Mouse (Mus musculus) hindbrain, embryonic 13.5 days (tissue): ENCODE measurements around the gene Polr1c. TPM values are rescaled to one million over a fixed set of nuclear protein-coding genes. Genes with fewer than 3 reads are reported as not detected.

ENCODE experiments used
- ATAC-seq: fragments of 200-750 bp; cut with Nextera tagmentation; 2 replicates; pipeline ENCODE4 v1.8.0; 2017; ENCODE audit warnings: moderate TSS enrichment; ENCODE audit not compliant: low FRiP score
- H3K27ac ChIP-seq: fragments of 300-500 bp; sonication (generic); 2 replicates; pipeline ENCODE4 v1.5.1; 2015; ENCODE audit warnings: inconsistent platforms, mild to moderate bottlenecking, moderate library complexity
- H3K27me3 ChIP-seq: fragments of 300-500 bp; sonication (generic); 2 replicates; pipeline ENCODE4 v1.6.1; 2015; ENCODE audit warnings: mild to moderate bottlenecking, inconsistent platforms
- H3K36me3 ChIP-seq: fragments of 300-500 bp; sonication (generic); 2 replicates; pipeline ENCODE4 v1.6.1; 2015; ENCODE audit warnings: mild to moderate bottlenecking, inconsistent platforms
- H3K4me1 ChIP-seq: fragments of 300-500 bp; sonication (generic); replicated peaks from 2 replicates; pipeline ENCODE4 v1.6.1; 2015; ENCODE audit warnings: inconsistent platforms
- H3K4me2 ChIP-seq: fragments of 300-500 bp; sonication (generic); 2 replicates; pipeline ENCODE4 v1.6.1; 2015; ENCODE audit warnings: inconsistent platforms, mild to moderate bottlenecking, moderate library complexity
- H3K4me3 ChIP-seq: fragments of 300-500 bp; sonication (generic); 2 replicates; pipeline ENCODE4 v1.5.1; 2015; ENCODE audit warnings: mild to moderate bottlenecking, inconsistent platforms
- H3K9ac ChIP-seq: fragments of 300-500 bp; sonication (generic); 2 replicates; pipeline ENCODE4 v1.6.1; 2015; ENCODE audit warnings: mild to moderate bottlenecking, inconsistent platforms
- H3K9me3 ChIP-seq: fragments of 300-500 bp; sonication (generic); 2 replicates; pipeline ENCODE4 v1.6.1; 2016; ENCODE audit warnings: inconsistent platforms
- WGBS: fragments of 180-500 bp; shearing (Covaris S2); methylation state at CpG from one replicate; pipeline ENCODE4 v1.1.7; 2015; 5-methylcytosine and 5-hydroxymethylcytosine counted together
- polyA plus RNA-seq: library from polyadenylated mRNA; unstranded; fragments of >200 nt; fragmentation: Nextera tagmentation; extraction: Ambion mirVana; gene quantifications from 2 replicates; pipeline ENCODE4 v1.2.1, GENCODE M21; 2015

The Polr1c gene
- polyA plus RNA-seq, 1 experiment from 2014 or later: 85.7 TPM

GRCm38 (mm10) chr17:46259675-46260074 is 11.8 kb upstream of the Polr1c start:
- 94% methylated on average over 17 of the region's 17 CpGs for WGBS
- ATAC-seq: no peak
- Histone ChIP-seq H3K9ac (no peak overlapping the region), H3K9me3 (no peaks in the 10 kb centered on the region), H3K27ac (no peak overlapping the region), H3K27me3 (peaks cover 13% of the 10 kb centered on the region), H3K36me3 (peaks cover 84% of the 10 kb centered on the region), H3K4me3 (no peak overlapping the region), H3K4me1 (peaks cover 14% of the 10 kb centered on the region), H3K4me2 (no peak overlapping the region)

GRCm38 (mm10) chr17:46258279-46259053 is 10.6 kb upstream of the Polr1c start:
- Histone ChIP-seq H3K9me3 (no peaks in the 10 kb centered on the region), H3K27me3 (peaks cover 14% of the 10 kb centered on the region), H3K4me1 (peaks cover 21% of the 10 kb centered on the region), H3K36me3 (peaks cover 72% of the 10 kb centered on the region), H3K4me3 (no peak overlapping the region), H3K4me2 (no peak overlapping the region), H3K9ac (no peak overlapping the region), H3K27ac (no peak overlapping the region)
- no peak for ATAC-seq
- WGBS: 86% methylated on average over 30 of the region's 30 CpGs

GRCm38 (mm10) chr17:46255147-46255546 is 7.3 kb upstream of the Polr1c start:
- H3K4me1 ChIP-seq: peaks cover 26% of the 10 kb centered on the region
- H3K27ac ChIP-seq: no peak overlapping the region
- H3K4me3 ChIP-seq: peak overlapping the region; percentile 74
- no peak for ATAC-seq
- WGBS: 32% methylated on average over 6 of the region's 6 CpGs
- peak overlapping the region; percentile 89 for H3K9ac ChIP-seq
- no peaks in the 10 kb centered on the region for H3K9me3 ChIP-seq
- H3K27me3 ChIP-seq: peaks cover 14% of the 10 kb centered on the region
- H3K36me3 ChIP-seq: peaks cover 63% of the 10 kb centered on the region
- H3K4me2 ChIP-seq: peak overlapping the region; percentile 95

- ATAC-seq: peak; percentile 49
- H3K36me3 ChIP-seq: peaks cover 63% of the 10 kb centered on the region
Observed at GRCm38 (mm10) chr17:46254106-46254505, 6.3 kb upstream of the Polr1c start.

GRCm38 (mm10) chr17:46253452-46254084 is 5.7 kb upstream of the Polr1c start, which contains the start of gene Lrrc73:
Gene Lrrc73 (plus strand): TSS chr17:46253531.
- peaks cover 38% of the 10 kb centered on the region for H3K4me1 ChIP-seq
- 1% methylated on average over 39 of the region's 48 CpGs for WGBS
- H3K9ac ChIP-seq: peak within 1 kb of the TSS; percentile 89
- no peaks in the 10 kb centered on the region for H3K9me3 ChIP-seq
- H3K4me2 ChIP-seq: peak within 1 kb of the TSS; percentile 95
- peaks cover 58% of the 10 kb centered on the region for H3K36me3 ChIP-seq
- H3K27me3 ChIP-seq: peaks cover 14% of the 10 kb centered on the region
- peak within 1 kb of the TSS; percentile 87 for H3K27ac ChIP-seq
- peak; percentile 90 for ATAC-seq
- H3K4me3 ChIP-seq: peak within 1 kb of the TSS; percentile 74

More at GRCm38 (mm10) chr17:46254106-46254505, 6.3 kb upstream of the Polr1c start:
- WGBS: 1% methylated on average over 47 of the region's 54 CpGs
- peak overlapping the region; percentile 95 for H3K4me2 ChIP-seq
- peak overlapping the region; percentile 74 for H3K4me3 ChIP-seq
- no peaks in the 10 kb centered on the region for H3K9me3 ChIP-seq
- peaks cover 14% of the 10 kb centered on the region for H3K27me3 ChIP-seq
- peaks cover 32% of the 10 kb centered on the region for H3K4me1 ChIP-seq
- H3K27ac ChIP-seq: peak overlapping the region; percentile 87
- peak overlapping the region; percentile 89 for H3K9ac ChIP-seq

- Histone ChIP-seq H3K4me1 (peaks cover 40% of the 10 kb centered on the region), H3K36me3 (peaks cover 51% of the 10 kb centered on the region), H3K27ac (peak overlapping the region; percentile 87), H3K4me2 (peak overlapping the region; percentile 95), H3K9ac (peak overlapping the region; percentile 89), H3K9me3 (no peaks in the 10 kb centered on the region), H3K27me3 (peaks cover 14% of the 10 kb centered on the region), H3K4me3 (peak overlapping the region; percentile 74)
- WGBS: 55% methylated on average over 14 of the region's 14 CpGs
- no peak for ATAC-seq
Observed at GRCm38 (mm10) chr17:46252571-46253451, 5.0 kb upstream of the Polr1c start.

- Histone ChIP-seq H3K9ac (no peak overlapping the region), H3K27ac (no peak overlapping the region), H3K9me3 (no peaks in the 10 kb centered on the region), H3K27me3 (peaks cover 14% of the 10 kb centered on the region), H3K4me3 (no peak overlapping the region), H3K4me1 (peaks cover 51% of the 10 kb centered on the region), H3K4me2 (no peak overlapping the region), H3K36me3 (peaks cover 40% of the 10 kb centered on the region)
- ATAC-seq: no peak
- whole genome bisulfite sequencing: 78% methylated on average over 7 of the region's 7 CpGs
Observed at GRCm38 (mm10) chr17:46251174-46251573, 3.3 kb upstream of the Polr1c start.

- Histone ChIP-seq H3K9ac (peak overlapping the region; percentile 96), H3K4me3 (peak overlapping the region; percentile 94), H3K4me1 (peaks cover 29% of the 10 kb centered on the region), H3K4me2 (peak overlapping the region; percentile 95), H3K27ac (peak overlapping the region; percentile 87), H3K36me3 (peaks cover 70% of the 10 kb centered on the region), H3K27me3 (no peaks in the 10 kb centered on the region), H3K9me3 (no peaks in the 10 kb centered on the region)
- ATAC-seq: no peak; the same call in 1 of the 2 replicates
- WGBS: 1% methylated on average over 37 of the region's 37 CpGs
Observed at GRCm38 (mm10) chr17:46248189-46248522, 302 bp upstream of the Polr1c start.

- Histone ChIP-seq H3K4me2 (no peak overlapping the region), H3K36me3 (peaks cover 75% of the 10 kb centered on the region), H3K9ac (peak overlapping the region; percentile 35; the same call in 1 of the 2 replicates), H3K9me3 (no peaks in the 10 kb centered on the region), H3K4me3 (no peak overlapping the region), H3K27me3 (no peaks in the 10 kb centered on the region), H3K27ac (no peak overlapping the region), H3K4me1 (peaks cover 25% of the 10 kb centered on the region)
- 66% methylated on average over 10 of the region's 10 CpGs for WGBS
- no peak for ATAC-seq
Observed at GRCm38 (mm10) chr17:46244579-46244978, 3.3 kb downstream of the Polr1c start.

- H3K9ac ChIP-seq: no peak overlapping the region
- 73% methylated on average over 2 of the region's 2 CpGs for whole genome bisulfite sequencing
- peaks cover 16% of the 10 kb centered on the region for H3K4me1 ChIP-seq
- no peaks in the 10 kb centered on the region for H3K9me3 ChIP-seq
- no peak for ATAC-seq
- H3K36me3 ChIP-seq: peaks cover 79% of the 10 kb centered on the region
- no peak overlapping the region for H3K4me2 ChIP-seq
- H3K27ac ChIP-seq: no peak overlapping the region
- H3K4me3 ChIP-seq: no peak overlapping the region
- H3K27me3 ChIP-seq: no peaks in the 10 kb centered on the region
Observed at GRCm38 (mm10) chr17:46243624-46244023, 4.2 kb downstream of the Polr1c start.

- H3K36me3 ChIP-seq: peaks cover 85% of the 10 kb centered on the region
- peaks cover 13% of the 10 kb centered on the region for H3K4me1 ChIP-seq
- H3K27me3 ChIP-seq: no peaks in the 10 kb centered on the region
- H3K9me3 ChIP-seq: no peaks in the 10 kb centered on the region
- no peak overlapping the region for H3K4me2 ChIP-seq
- ATAC-seq: no peak
- no peak overlapping the region for H3K9ac ChIP-seq
- H3K27ac ChIP-seq: no peak overlapping the region
- WGBS: 88% methylated on average over 4 of the region's 4 CpGs
- no peak overlapping the region for H3K4me3 ChIP-seq
Observed at GRCm38 (mm10) chr17:46242993-46243392, 4.9 kb downstream of the Polr1c start.

- Histone ChIP-seq H3K4me3 (no peak overlapping the region), H3K9me3 (no peaks in the 10 kb centered on the region), H3K36me3 (peaks cover 93% of the 10 kb centered on the region), H3K9ac (no peak overlapping the region), H3K27me3 (no peaks in the 10 kb centered on the region), H3K4me2 (no peak overlapping the region), H3K4me1 (peaks cover 13% of the 10 kb centered on the region), H3K27ac (no peak overlapping the region)
- ATAC-seq: no peak
- 91% methylated on average over 13 of the region's 13 CpGs for WGBS
Observed at GRCm38 (mm10) chr17:46242274-46242673, 5.6 kb downstream of the Polr1c start.
